Mouse (Mus musculus): ENCODE data around the gene Prmt8. TPM values are rescaled to one million over a fixed set of nuclear protein-coding genes. Genes with fewer than 3 reads are reported as not detected.
A peak's percentile ranks its signal among the peaks of the same experiment; 100 is the strongest.

Gene Prmt8
- 0.11 and 0.17 TPM in 2 replicates for polyA plus RNA-seq (2015; fragmentation: Nextera tagmentation; extraction: Ambion mirVana)

DNA sequence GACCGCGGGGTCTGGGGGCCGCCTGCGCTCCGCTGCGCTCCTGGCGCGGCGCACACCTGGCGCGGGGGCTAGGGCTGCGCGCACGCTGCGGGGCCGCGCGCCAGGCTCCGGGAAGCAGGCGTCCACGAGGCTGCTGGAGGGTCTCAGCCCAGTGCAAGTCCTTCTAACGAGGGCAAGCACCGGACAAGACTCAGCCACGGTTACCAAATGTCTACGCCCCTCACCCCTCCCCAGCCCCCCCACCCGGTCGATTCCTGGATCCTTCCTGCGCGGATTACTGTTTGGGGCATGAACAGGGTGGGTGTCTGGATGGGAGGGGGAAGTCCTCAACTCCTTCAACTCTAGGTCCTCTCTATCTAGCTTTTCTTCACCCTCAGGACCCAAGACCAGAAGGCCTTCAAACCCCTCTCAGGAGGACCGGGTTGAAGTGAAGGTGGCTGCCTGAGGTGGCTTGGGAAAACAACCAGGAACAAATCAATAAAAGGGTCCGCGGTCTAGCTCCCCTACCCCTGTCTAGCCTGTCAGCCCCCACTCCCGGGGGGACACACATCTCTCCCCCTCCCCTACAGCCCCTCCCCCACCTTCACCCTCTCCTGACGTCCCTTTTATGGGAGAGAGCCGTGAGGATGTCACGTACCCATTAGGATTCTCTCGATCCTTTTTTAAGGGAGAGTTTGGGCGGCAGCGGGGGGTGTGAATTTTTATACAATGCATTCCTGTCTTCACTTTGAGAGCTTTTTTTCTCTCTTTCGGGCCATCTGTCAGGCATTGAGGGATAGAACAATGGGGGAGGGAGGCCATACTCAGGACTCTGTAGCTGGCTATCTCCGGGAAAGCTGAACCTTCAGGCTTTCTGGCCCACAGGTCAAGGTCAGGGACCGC, at the start of gene Prmt8:
Gene Prmt8 (minus strand): TSS at position 198 of the 882 bp plus-strand sequence.
- under 1% methylated on average over 26 of the region's 42 CpGs for WGBS
- Histone ChIP-seq H3K9ac (no peak within 1 kb of the TSS), H3K27ac (no peak within 1 kb of the TSS), H3K4me3 (peak within 1 kb of the TSS; percentile 53), H3K4me2 (replicated peaks) (peak within 1 kb of the TSS; percentile 90), H3K4me1 (peaks cover 35% of the 10 kb centered on the region), H3K36me3 (no peaks in the 10 kb centered on the region), H3K27me3 (peaks cover 94% of the 10 kb centered on the region), H3K9me3 (no peaks in the 10 kb centered on the region)
- no peak for ATAC-seq (ENCODE audit: low FRiP score, low read depth)

DNA sequence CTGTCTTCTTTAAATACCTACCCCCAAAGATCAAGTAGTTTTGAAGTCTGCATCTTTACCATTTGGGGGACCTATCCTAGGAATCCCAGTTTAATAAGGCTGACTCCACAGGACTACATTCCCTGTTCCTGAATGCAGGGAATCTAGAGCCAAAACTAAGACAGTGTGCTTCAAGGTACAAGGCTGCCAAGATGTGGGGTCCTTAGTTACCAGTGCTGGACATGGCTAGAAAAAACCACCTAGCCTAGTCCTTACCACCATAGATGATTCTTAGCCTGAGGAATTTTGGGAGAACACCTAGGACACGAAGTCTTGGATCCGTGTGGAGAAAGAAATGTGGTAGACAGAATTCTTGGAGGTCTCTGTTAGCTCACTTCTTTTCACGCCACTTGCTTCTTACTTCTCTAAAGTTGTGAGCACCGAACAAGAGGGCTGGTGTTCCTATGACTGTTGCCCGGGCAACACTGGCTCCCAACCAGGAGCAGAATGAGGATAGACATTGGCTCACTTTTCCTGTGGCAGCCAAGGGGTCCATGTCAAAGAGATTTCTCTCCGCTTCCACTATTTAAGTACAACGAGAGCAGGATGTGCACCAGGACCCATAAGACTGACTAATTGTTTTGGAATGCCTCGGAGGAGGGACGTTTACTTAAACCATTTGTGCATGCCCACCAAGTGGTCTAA, 33.9 kb upstream of the Prmt8 start:
- H3K4me2 ChIP-seq (replicated peaks): no peak overlapping the region
- no peak overlapping the region for H3K9ac ChIP-seq
- H3K4me1 ChIP-seq: 0 out of 2 replicates have a peak, but pooled peaks cover 6% of the 10 kb centered on the region
- no peaks in the 10 kb centered on the region for H3K27me3 ChIP-seq
- ATAC-seq (ENCODE audit: low FRiP score, low read depth): no peak
- H3K9me3 ChIP-seq: no peaks in the 10 kb centered on the region
- no peak overlapping the region for H3K27ac ChIP-seq
- H3K36me3 ChIP-seq: no peaks in the 10 kb centered on the region
- no peak overlapping the region for H3K4me3 ChIP-seq
- WGBS: 69% methylated on average over 9 of the region's 9 CpGs

DNA sequence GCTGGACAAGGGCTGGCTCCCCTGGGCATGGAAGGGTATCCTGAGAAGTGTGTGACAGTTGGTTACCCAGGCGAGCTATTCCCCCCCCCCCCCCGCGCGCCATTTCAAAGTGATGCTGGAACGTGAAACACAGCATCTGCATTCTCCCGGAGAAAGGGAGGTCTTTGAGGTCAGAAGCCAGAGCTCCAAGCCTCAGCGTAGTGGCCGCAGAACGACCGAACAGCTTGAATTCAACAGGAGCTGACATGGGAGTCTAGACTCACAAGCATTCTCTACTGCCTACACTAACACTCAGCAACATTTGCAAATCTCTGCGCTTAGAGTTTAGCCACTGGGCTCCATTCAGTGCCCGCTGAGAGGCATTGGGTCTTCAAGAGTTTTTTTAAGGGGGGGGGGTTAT, 32.9 kb upstream of the Prmt8 start:
- H3K4me1 ChIP-seq: 0 out of 2 replicates have a peak, but pooled peaks cover 6% of the 10 kb centered on the region
- H3K9ac ChIP-seq: no peak overlapping the region
- WGBS: 77% methylated on average over 12 of the region's 12 CpGs
- no peaks in the 10 kb centered on the region for H3K27me3 ChIP-seq
- no peak overlapping the region for H3K4me2 ChIP-seq (replicated peaks)
- no peaks in the 10 kb centered on the region for H3K36me3 ChIP-seq
- H3K9me3 ChIP-seq: no peaks in the 10 kb centered on the region
- ATAC-seq (ENCODE audit: low FRiP score, low read depth): no peak
- H3K27ac ChIP-seq: no peak overlapping the region
- H3K4me3 ChIP-seq: no peak overlapping the region

DNA sequence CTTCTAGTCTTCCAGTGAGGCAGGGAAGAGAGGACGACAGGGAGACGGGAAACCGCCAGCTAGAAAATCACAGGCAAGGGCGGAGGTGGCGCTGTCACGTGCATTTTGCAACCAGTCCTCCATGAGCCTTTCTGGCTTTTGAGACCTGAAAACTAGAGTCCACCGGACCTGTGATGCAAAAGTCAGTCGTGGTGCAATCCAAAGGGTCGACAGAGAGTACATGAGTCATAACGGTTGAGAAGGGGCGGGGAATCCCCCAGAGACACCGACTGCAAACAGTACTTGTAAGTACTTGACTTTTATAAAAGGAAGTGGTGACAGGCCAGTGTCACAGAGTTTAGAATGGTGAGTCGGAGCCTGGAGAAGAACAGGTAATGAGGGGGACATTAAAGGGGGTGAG, 20.8 kb upstream of the Prmt8 start:
- no peaks in the 10 kb centered on the region for H3K4me1 ChIP-seq
- WGBS: 66% methylated on average over 13 of the region's 13 CpGs
- ATAC-seq (ENCODE audit: low FRiP score, low read depth): no peak

DNA sequence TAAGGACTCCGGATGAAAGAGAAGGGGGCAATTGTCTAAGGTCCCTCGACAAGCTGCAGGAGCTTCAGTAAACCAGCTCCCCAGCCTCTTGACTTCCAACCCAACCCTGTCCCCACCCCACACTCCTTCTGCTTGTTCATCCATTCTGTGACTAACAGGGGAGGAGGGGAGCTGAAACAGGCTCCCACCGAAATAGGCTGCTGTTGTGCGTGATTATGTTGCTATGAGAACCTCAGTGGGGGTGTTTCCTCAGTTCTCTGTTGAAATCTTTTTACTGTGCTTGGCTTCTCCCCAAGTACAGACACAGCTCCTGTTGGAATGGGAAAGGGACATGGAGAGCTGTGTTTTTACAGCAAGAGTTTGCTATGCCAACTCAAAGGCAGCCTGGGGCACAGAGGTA, 1.5 kb upstream of the Prmt8 start:
- no peak overlapping the region for H3K4me2 ChIP-seq (replicated peaks)
- no peaks in the 10 kb centered on the region for H3K36me3 ChIP-seq
- H3K4me1 ChIP-seq: peaks cover 35% of the 10 kb centered on the region
- H3K9ac ChIP-seq: no peak overlapping the region
- ATAC-seq (ENCODE audit: low FRiP score, low read depth): no peak
- H3K4me3 ChIP-seq: no peak overlapping the region
- peaks cover 82% of the 10 kb centered on the region for H3K27me3 ChIP-seq
- no peaks in the 10 kb centered on the region for H3K9me3 ChIP-seq
- no peak overlapping the region for H3K27ac ChIP-seq
- 39% methylated on average over 4 of the region's 4 CpGs for WGBS

More for the DNA sequence above, 20.8 kb upstream of the Prmt8 start:
- Histone ChIP-seq H3K9me3 (no peaks in the 10 kb centered on the region), H3K27ac (no peak overlapping the region), H3K4me3 (no peak overlapping the region), H3K36me3 (no peaks in the 10 kb centered on the region), H3K4me2 (replicated peaks) (no peak overlapping the region), H3K9ac (no peak overlapping the region), H3K27me3 (0 out of 2 replicates have a peak, but pooled peaks cover 5% of the 10 kb centered on the region)

DNA sequence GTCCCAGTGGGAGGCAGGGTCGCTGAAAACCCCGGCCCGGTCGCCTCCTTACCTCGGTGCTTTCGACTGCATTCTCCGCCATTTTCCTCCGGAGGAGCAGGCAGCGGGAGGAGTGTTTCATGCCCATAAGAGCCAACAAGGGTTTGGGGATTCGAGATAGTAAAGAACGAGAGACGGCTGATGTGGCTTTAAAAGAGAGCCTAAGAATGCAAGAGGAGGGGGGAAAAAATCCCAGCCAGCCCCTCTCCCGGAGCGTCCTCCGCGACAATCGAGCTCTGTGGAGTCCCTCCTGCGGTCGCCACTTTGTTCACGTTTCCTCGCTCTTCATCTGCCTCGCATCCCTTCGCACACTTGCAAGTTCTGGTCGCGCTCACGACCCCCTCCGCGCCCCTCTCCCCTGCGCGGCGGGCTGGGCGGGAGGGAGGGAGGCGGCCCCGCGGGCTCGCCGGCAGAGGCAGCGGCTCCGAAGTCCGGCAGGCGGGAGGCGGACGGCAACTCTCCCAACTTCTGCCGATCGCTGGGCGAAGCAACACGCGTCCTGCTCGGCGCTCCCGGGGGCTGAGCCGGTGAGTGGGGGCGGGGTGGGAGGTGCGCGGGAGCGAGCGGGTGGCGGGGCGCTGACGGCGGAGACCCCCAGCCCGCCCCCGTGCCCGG, 524 bp downstream of the Prmt8 start:
- no peak for ATAC-seq (ENCODE audit: low FRiP score, low read depth)

DNA sequence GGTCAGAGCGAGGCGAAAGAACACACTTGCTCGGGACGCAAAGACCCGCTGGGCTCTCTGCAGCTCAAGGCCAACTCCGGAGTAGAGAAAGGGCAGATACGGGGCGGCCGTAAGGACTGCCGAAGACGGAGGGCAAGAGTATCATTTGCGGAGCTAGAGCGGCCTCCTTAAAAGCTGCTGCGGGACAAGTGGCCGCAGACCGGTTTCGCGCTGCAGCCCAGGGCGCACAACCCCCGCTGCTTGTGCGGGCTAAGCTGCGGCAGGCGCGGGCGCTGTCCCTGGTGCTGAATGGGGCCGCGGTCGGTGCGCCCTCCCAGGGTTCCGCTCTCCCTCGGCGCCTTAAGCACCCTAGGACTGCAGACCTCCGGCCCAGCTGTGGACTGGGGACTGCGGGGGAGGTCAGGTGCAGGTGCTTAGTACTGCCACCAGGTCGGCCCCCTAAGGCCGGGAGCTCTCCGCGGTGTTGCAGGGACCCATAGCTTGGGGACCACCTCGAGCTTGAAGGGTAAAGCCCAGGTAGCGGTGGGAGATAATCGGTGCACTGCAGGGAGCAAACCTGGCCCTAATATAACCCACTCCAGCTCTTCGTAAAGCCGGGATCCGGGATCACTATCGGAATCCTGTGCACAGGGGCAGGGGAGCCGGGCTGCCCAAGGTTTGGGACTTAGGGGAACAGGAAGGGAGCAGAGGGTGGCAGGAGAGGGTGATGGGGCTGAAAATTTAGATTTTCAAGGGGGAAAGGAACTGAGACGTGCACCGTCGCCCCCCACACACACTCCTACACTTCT, 1.4 kb downstream of the Prmt8 start:
- under 1% methylated on average over 49 of the region's 49 CpGs for WGBS

More for the DNA sequence above, 524 bp downstream of the Prmt8 start:
- no peak overlapping the region for H3K27ac ChIP-seq
- H3K9ac ChIP-seq: no peak overlapping the region
- peak overlapping the region; percentile 53 for H3K4me3 ChIP-seq
- H3K36me3 ChIP-seq: no peaks in the 10 kb centered on the region
- H3K9me3 ChIP-seq: no peaks in the 10 kb centered on the region
- H3K4me1 ChIP-seq: peaks cover 35% of the 10 kb centered on the region
- H3K27me3 ChIP-seq: peaks cover 100% of the 10 kb centered on the region
- H3K4me2 ChIP-seq (replicated peaks): peak overlapping the region; percentile 90
- under 1% methylated on average over 56 of the region's 64 CpGs for WGBS

DNA sequence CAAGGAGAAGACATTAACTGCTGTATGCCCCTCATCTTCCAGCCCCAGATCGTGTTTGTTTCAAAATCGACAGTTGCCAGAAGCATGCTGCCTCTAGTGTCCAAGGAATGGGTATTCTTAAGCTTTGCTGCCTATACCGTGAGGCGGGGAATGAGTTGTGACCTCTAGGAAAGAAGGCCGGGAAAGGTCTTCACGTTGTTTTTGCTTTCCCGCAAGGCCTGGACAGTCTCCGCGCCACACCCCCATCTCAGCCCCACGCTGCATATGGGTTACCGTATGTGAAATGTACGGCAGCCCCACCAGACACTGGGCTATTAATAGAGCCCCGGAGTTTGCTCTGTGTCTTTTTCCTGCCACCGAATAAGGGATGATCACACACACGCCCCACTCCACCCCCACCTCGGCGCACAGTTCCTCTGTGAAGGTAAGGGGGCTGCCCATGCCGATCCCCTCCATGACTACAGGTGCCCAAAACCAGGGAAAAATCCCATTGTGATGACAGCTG, 2.0 kb downstream of the Prmt8 start:
- peak overlapping the region; percentile 53 for H3K4me3 ChIP-seq
- H3K27me3 ChIP-seq: peaks cover 98% of the 10 kb centered on the region
- no peaks in the 10 kb centered on the region for H3K36me3 ChIP-seq
- H3K27ac ChIP-seq: no peak overlapping the region
- H3K9me3 ChIP-seq: no peaks in the 10 kb centered on the region
- no peak overlapping the region for H3K9ac ChIP-seq
- peaks cover 35% of the 10 kb centered on the region for H3K4me1 ChIP-seq
- 2% methylated on average over 18 of the region's 18 CpGs for WGBS
- H3K4me2 ChIP-seq (replicated peaks): peak overlapping the region; percentile 90
- ATAC-seq (ENCODE audit: low FRiP score, low read depth): peak; percentile 20; the same call in 1 of the 2 replicates

More for the DNA sequence above, 1.4 kb downstream of the Prmt8 start:
- peaks cover 100% of the 10 kb centered on the region for H3K27me3 ChIP-seq
- no peak overlapping the region for H3K27ac ChIP-seq
- peak overlapping the region; percentile 90 for H3K4me2 ChIP-seq (replicated peaks)
- H3K9ac ChIP-seq: no peak overlapping the region
- H3K9me3 ChIP-seq: no peaks in the 10 kb centered on the region
- peaks cover 35% of the 10 kb centered on the region for H3K4me1 ChIP-seq
- peak overlapping the region; percentile 53 for H3K4me3 ChIP-seq
- no peaks in the 10 kb centered on the region for H3K36me3 ChIP-seq
- ATAC-seq (ENCODE audit: low FRiP score, low read depth): peak; percentile 64; the same call in 1 of the 2 replicates

DNA sequence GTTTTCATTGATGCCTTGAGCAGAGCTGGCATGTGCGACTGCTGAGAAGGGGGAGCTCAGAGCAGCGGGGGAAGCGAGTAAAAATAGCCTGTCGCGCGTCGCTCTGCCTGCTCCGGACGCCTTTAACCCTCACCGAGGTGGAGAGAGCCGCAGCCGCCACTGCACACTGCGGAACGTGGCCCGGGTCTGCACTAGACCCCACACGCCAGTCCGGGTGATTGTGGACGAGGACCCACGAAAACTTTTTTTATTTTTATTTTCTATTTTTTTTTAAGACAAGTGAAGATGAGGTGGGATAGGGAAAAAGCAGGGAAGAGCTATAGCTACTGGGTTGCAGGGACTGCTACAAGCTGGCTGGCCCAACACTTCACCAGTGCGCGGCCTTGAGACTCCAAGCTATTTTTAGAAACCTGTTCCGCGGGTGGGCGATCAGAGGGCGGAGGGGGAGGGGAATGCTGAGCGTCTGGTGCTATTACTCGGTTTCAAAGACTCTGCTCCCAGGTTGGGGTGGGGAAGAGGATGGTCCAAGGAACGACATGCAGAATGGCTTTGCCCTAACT, 2.6 kb downstream of the Prmt8 start:
- Histone ChIP-seq H3K4me2 (replicated peaks) (peak overlapping the region; percentile 90), H3K4me3 (peak overlapping the region; percentile 53; the same call in 1 of the 2 replicates), H3K36me3 (no peaks in the 10 kb centered on the region), H3K9ac (no peak overlapping the region), H3K27me3 (peaks cover 92% of the 10 kb centered on the region), H3K27ac (no peak overlapping the region), H3K9me3 (no peaks in the 10 kb centered on the region), H3K4me1 (peaks cover 35% of the 10 kb centered on the region)
- WGBS: under 1% methylated on average over 28 of the region's 28 CpGs
- 0 out of 2 replicates have a peak, but pooled peaks have one; percentile 25 for ATAC-seq (ENCODE audit: low FRiP score, low read depth)

DNA sequence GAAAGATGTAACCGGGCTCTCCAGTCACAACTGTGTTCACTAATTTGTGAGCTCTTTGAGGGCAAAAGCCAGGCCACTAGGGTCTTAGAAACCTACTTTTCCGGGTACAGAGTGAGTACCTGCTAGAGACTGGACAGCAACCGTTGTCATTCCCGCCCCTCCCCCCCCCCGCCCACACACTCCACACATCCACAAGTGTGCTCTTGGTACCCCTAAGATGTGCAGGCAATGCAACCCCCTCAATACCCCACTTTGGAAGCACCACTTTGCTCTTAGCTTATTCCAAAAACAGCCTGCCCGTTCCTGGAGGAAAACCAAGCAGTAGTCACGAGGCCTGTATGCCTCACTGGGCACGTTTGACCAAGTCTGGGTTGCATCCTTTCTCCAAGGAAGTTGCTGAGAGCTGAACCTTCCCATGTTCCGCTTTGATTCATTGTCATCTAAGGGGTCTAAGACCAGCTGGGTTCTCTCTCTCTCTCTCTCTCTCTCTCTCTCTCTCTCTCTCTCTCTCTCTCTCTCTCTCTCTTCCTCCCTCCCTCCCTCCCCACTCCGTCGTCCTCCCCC, 3.1 kb downstream of the Prmt8 start:
- Histone ChIP-seq H3K9ac (no peak overlapping the region), H3K4me2 (replicated peaks) (no peak overlapping the region; the same call in 1 of the 2 replicates), H3K27ac (no peak overlapping the region), H3K4me1 (peaks cover 35% of the 10 kb centered on the region), H3K27me3 (peaks cover 86% of the 10 kb centered on the region), H3K4me3 (no peak overlapping the region), H3K9me3 (no peaks in the 10 kb centered on the region), H3K36me3 (no peaks in the 10 kb centered on the region)
- ATAC-seq (ENCODE audit: low FRiP score, low read depth): no peak
- WGBS: 10% methylated on average over 9 of the region's 11 CpGs
